Mouse (Mus musculus) G1E (cell line): ENCODE measurements around the gene Brwd1. TPM values are rescaled to one million over a fixed set of nuclear protein-coding genes. Genes with fewer than 3 reads are reported as not detected.
"Not testable (repeated sequence)": the region's sequence is repeated elsewhere in the genome, so short reads cannot be mapped to it uniquely, and the experiment has no call there.

Source experiments
- ATAC-seq: 2 replicates; pipeline ENCODE4 v1.8.0; 2016; ENCODE audit warnings: mild to moderate bottlenecking; ENCODE audit not compliant: insufficient number of reproducible peaks, poor library complexity, low FRiP score, severe bottlenecking; ENCODE audit errors: extremely low read depth
- DNase-seq: peaks from one replicate; pipeline ENCODE4 v3.0.0; 2012; ENCODE audit warnings: low spot score
- H3K27me3 ChIP-seq: 2 replicates; pipeline ENCODE4 v1.6.1; 2012; ENCODE audit warnings: mild to moderate bottlenecking, low read length, inconsistent platforms; ENCODE audit not compliant: insufficient read depth
- H3K36me3 ChIP-seq: replicated peaks from 2 replicates; pipeline ENCODE3; 2012; ENCODE audit warnings: mild to moderate bottlenecking, inconsistent platforms
- H3K4me1 ChIP-seq: 2 replicates; pipeline ENCODE4 v1.6.1; 2012; ENCODE audit warnings: low read depth, low read length, inconsistent platforms, mixed read lengths; ENCODE audit not compliant: insufficient read depth
- H3K4me3 ChIP-seq: 2 replicates; pipeline ENCODE4 v1.5.1; 2012; ENCODE audit warnings: low read depth, mild to moderate bottlenecking, inconsistent platforms, low read length, moderate library complexity, mixed read lengths
- H3K9me3 ChIP-seq: replicated peaks from 2 replicates; pipeline ENCODE4 v1.6.1; 2012; ENCODE audit warnings: inconsistent platforms
- CTCF ChIP-seq: IDR thresholded peaks from 2 replicates; pipeline ENCODE4 v1.5.1; 2012; ENCODE audit warnings: low read depth, low read length, inconsistent platforms, mixed read lengths
- GATA1 ChIP-seq: IDR thresholded peaks from 2 replicates; pipeline ENCODE4 v1.6.1; 2012; ENCODE audit warnings: borderline replicate concordance, low read length, inconsistent platforms, mixed read lengths
- GATA2 ChIP-seq: IDR thresholded peaks from 2 replicates; pipeline ENCODE4 v1.6.1; 2012; ENCODE audit warnings: low read depth, low read length, inconsistent platforms, borderline replicate concordance
- POLR2AphosphoS5 ChIP-seq: IDR thresholded peaks from 2 replicates; pipeline ENCODE4 v1.6.1; 2012; ENCODE audit warnings: low read depth, low read length, inconsistent platforms; ENCODE audit not compliant: insufficient replicate concordance
- TAL1 ChIP-seq: conservative IDR thresholded peaks from 2 replicates; pipeline ENCODE4 v1.6.1; 2012; ENCODE audit warnings: low read depth, low read length, inconsistent platforms, mixed read lengths
- polyA plus RNA-seq: library from polyadenylated mRNA; stranded (reverse); fragments of >175 nt; gene quantifications from 2 replicates; pipeline ENCODE4 v1.2.3, GENCODE M21; 2012
- total RNA-seq, 2 experiments: library from RNA; stranded (forward) in 1 of 2; stranded (reverse) in 1 of 2; fragments of 200-1000 nt in 1 of 2; fragments of >200 nt in 1 of 2; fragmentation: Nextera tagmentation in 1 of 2; gene quantifications; 2 replicates each; pipeline ENCODE4 v1.2.3; 2014 to 2017

Gene Brwd1
- total and polyA plus RNA-seq, 3 experiments = 9.0 to 68.7 (median 64.9) TPM

DNA sequence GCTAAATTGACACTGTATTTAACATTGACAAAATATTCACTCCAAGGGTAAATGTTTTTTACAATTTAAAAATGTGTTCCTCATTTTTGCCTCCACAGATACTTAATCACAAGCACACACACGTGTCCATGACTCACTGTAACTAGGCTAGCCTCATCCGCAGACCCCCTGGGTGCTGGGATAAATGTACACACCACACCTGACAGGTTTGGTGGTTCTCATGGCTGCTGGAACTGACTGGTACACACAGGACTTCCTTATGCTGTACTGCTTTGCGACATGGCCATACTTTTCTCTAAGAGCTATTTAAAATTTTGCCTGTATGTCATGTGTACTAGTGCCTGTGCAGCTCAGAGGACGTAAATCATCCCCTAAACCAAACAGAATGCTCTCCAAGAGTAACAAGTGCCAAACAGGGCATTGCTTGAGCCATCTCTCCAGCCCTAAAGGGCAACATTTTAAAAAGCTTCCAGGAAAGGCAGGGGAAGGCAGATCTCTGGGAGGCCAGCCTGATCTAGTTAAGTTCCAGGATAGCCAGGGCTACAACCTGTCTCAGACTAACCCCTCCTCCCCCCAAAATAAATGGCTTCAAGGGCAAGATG is 37.8 kb upstream of the Brwd1 start:
- Histone ChIP-seq H3K4me1 (peaks cover 17% of the 10 kb centered on the region; the same call in 1 of the 2 replicates), H3K4me3 (no peak overlapping the region), H3K36me3 (peaks cover 43% of the 10 kb centered on the region), H3K9me3 (no peaks in the 10 kb centered on the region), H3K27me3 (no peaks in the 10 kb centered on the region)
- DNase-seq (no peak), ATAC-seq (no peak)
- TF ChIP-seq TAL1 = no peak
- TF ChIP-seq GATA1 = no peak
- no peak for TF ChIP-seq GATA2
- no peak for TF ChIP-seq CTCF
- TF ChIP-seq POLR2AphosphoS5 = no peak

GRCm38 (mm10) chr16:96114729-96115128 is 32.4 kb upstream of the Brwd1 start:
- TF ChIP-seq TAL1 = no peak
- Histone ChIP-seq H3K4me1 (0 out of 2 replicates have a peak, but pooled peaks cover 4% of the 10 kb centered on the region), H3K36me3 (peaks cover 2% of the 10 kb centered on the region), H3K9me3 (no peaks in the 10 kb centered on the region), H3K27me3 (peaks cover 5% of the 10 kb centered on the region; the same call in 1 of the 2 replicates), H3K4me3 (no peak overlapping the region)
- DNase-seq (no peak), ATAC-seq (no peak)

GRCm38 (mm10) chr16:96112769-96113168 is 30.4 kb upstream of the Brwd1 start:
- Histone ChIP-seq H3K36me3 (no peaks in the 10 kb centered on the region), H3K9me3 (no peaks in the 10 kb centered on the region), H3K4me1 (0 out of 2 replicates have a peak, but pooled peaks cover 4% of the 10 kb centered on the region), H3K27me3 (peaks cover 7% of the 10 kb centered on the region), H3K4me3 (no peak overlapping the region)
- no peak for ATAC-seq
- no peak for DNase-seq
- TF ChIP-seq GATA1 (no peak), TAL1 (no peak), POLR2AphosphoS5 (no peak), GATA2 (no peak), CTCF (no peak)

DNA sequence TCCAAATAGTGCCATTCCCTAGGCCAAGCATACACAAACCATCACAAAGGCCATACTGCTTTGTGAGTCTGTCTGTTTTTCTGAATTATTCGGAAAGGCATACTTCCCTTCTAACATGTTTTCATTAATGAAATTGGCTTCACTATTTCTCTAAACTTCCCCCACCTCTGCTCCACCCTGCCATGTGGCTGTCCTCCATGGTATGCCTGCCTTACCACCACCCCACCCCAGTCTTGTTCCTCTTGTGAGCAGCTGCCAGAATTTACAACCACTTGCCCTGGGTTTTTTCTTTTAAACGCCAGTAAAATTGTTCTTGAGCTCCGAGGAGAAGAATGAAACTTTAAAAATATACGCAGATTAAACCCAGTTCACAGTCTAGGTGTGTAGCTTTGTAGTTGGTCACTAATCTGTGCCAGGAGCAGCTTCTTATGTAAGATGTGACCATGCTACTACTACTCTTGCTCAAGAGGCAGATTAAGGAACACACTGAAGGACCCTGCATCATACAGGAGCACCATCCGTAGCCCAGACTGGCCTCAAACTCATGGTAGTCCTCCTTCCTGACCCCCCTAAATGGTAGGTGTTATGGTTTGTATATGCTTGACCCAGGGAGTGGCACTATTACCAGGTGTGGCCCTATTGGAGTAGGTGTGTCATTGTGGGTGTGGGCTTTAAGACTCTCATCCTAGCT is 28.5 kb upstream of the Brwd1 start:
- no peak for ATAC-seq
- no peaks in the 10 kb centered on the region for H3K9me3 ChIP-seq

DNA sequence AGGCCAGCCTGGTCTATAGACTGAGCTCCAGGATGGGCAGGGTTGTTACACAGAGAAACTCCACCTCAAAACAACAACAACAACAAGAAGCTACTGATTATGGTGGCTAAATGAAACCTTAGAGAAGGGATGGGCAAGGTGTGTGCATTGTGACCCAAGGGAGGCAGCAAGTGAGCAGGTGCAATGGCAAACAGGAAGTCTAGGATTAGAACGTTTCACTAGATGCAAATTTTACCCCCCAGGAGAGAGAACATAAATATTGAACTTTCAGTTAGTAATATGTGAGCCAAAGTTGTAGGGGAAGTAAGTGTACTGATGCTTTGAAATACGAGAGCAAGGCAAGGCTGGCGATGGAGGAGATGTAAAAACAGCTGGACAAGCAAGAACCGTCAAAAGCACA is 27.3 kb upstream of the Brwd1 start:
- Histone ChIP-seq H3K4me3 (no peak overlapping the region), H3K4me1 (0 out of 2 replicates have a peak, but pooled peaks cover 4% of the 10 kb centered on the region), H3K9me3 (no peaks in the 10 kb centered on the region), H3K36me3 (no peaks in the 10 kb centered on the region), H3K27me3 (peaks cover 16% of the 10 kb centered on the region)
- no peak for TF ChIP-seq CTCF
- no peak for TF ChIP-seq TAL1
- no peak for TF ChIP-seq POLR2AphosphoS5
- no peak for TF ChIP-seq GATA2
- TF ChIP-seq GATA1 = no peak
- no peak for ATAC-seq
- DNase-seq = no peak

More for the DNA sequence above, 28.5 kb upstream of the Brwd1 start:
- DNase-seq = no peak
- 0 out of 2 replicates have a peak, but pooled peaks cover 4% of the 10 kb centered on the region for H3K4me1 ChIP-seq
- no peak overlapping the region for H3K4me3 ChIP-seq
- peaks cover 14% of the 10 kb centered on the region for H3K27me3 ChIP-seq
- no peak for TF ChIP-seq GATA2
- TF ChIP-seq CTCF = no peak
- TF ChIP-seq GATA1 = no peak
- TF ChIP-seq POLR2AphosphoS5 = no peak
- no peak for TF ChIP-seq TAL1
- no peaks in the 10 kb centered on the region for H3K36me3 ChIP-seq

- peaks cover 23% of the 10 kb centered on the region for H3K27me3 ChIP-seq
- ATAC-seq (no peak), DNase-seq (no peak)
- H3K9me3 ChIP-seq = no peaks in the 10 kb centered on the region
- H3K36me3 ChIP-seq = no peaks in the 10 kb centered on the region
- no peak for TF ChIP-seq CTCF
- TF ChIP-seq GATA2 = no peak
- no peak for TF ChIP-seq TAL1
- no peak for TF ChIP-seq GATA1
- TF ChIP-seq POLR2AphosphoS5 = no peak
- no peak overlapping the region for H3K4me3 ChIP-seq
- no peaks in the 10 kb centered on the region for H3K4me1 ChIP-seq
Measured at GRCm38 (mm10) chr16:96103036-96103435, 20.7 kb upstream of the Brwd1 start.

GRCm38 (mm10) chr16:96097811-96098210 is 15.5 kb upstream of the Brwd1 start:
- not testable (repeated sequence) for H3K4me1 ChIP-seq, H3K9me3 ChIP-seq, H3K36me3 ChIP-seq, H3K4me3 ChIP-seq, DNase-seq, ATAC-seq
- peaks cover 27% of the 10 kb centered on the region for H3K27me3 ChIP-seq
